Mouse (Mus musculus) testis, postnatal 10 days (tissue): ENCODE results near the gene Tbx3.

Source experiments
- DNase-seq: peaks from one replicate; pipeline ENCODE4 v3.0.0; 2021; ENCODE audit warnings: low spot score

Gene Tbx3

GRCm38 (mm10) chr5:119670566-119671108, at the start of gene Tbx3:
Gene Tbx3 (plus strand): TSS chr5:119670669.
- DNase-seq, result peak; percentile 85

GRCm38 (mm10) chr5:119622076-119622475, 48.4 kb upstream of the Tbx3 start:
- DNase-seq, result no peak

- no peak for DNase-seq
Measured at GRCm38 (mm10) chr5:119624554-119624953, 45.9 kb upstream of the Tbx3 start.

DNA sequence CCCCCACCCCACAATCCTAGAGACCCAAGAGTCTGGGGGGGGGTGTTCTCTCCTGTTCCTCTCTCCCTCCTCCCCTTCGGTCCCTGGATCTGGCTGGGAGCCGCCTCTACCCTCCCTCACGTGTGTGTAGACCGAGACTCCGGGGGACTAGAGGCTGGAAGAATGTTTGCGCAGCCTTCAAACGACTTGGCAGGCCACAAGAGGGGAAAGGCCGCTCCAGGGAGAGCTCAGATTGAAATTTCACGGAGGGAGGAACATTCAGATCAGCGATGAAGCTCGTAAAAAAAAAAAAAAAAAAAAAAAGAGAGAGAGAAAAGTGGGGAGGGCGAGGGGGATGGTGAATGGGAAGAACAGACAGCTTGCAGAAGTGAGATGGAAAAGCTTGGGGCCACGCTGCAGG, 44.9 kb upstream of the Tbx3 start:
- DNase-seq, result no peak

- no peak for DNase-seq
Measured at GRCm38 (mm10) chr5:119626154-119626553, 44.3 kb upstream of the Tbx3 start.

GRCm38 (mm10) chr5:119626662-119627061, 43.8 kb upstream of the Tbx3 start:
- peak; percentile 47 for DNase-seq

DNA sequence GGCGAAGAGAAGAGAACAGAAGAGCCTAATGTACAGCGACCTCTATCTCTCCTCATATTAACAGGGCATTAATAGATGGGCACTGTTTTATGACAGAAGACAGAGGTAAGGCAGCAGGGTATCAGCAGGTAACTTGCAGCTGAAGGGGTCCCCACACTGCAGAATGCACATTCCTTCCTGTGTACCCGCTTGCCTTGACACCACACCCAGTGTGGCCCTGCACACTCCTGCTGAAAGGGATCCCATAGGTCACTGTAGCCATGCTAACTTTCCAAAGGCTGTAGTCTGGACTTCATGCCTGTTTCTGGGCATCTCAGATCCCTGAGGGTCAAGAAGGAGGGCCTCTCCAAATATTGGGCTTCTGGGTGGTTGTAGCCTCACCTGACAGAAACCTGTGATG, 42.4 kb upstream of the Tbx3 start:
- no peak for DNase-seq

- DNase-seq, result no peak
Measured at GRCm38 (mm10) chr5:119628746-119629327, 41.6 kb upstream of the Tbx3 start.

DNA sequence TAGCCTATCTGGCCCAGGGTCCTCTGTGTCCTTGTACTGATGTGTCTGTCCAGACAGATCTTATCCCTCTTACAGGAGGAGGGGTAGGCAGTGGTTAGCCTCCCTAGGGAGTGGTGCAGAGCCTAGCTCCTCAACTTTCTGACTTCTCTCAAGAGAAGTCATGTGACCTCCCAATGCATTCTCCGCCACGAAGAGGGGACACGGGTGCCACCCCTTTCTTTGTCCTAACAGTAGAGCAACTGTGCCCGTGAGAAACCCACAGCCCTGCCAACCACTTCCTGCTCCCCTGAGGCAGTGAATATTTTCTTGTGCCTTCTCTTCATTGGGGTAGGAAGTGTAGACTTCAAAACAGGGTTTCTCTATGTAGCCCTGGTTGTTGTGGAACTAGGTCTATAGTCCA, 36.9 kb upstream of the Tbx3 start:
- DNase-seq, result no peak

DNA sequence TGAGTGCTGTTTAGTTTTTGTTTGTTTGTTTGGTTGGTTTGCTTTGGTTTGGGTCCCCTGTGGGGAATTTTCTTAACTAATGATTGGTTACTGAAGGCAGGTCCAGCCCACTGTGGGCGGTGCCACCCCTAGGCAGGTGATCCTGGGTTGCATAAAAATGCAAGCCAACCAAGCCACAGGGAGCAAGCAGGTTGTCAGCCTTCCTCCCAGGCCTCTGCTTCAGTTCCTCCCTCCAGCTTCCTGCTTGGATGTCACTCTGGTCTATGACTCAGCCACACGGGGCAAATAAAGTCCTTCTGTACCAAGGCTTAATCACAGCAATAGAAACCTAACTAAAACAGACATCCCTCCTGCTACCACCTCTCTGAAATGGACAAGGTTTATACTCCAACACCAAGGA, 35.6 kb upstream of the Tbx3 start:
- no peak for DNase-seq

GRCm38 (mm10) chr5:119638300-119638699, 32.2 kb upstream of the Tbx3 start:
- no peak for DNase-seq

- DNase-seq, result peak; percentile 54
Measured at GRCm38 (mm10) chr5:119641094-119641493, 29.4 kb upstream of the Tbx3 start.

DNA sequence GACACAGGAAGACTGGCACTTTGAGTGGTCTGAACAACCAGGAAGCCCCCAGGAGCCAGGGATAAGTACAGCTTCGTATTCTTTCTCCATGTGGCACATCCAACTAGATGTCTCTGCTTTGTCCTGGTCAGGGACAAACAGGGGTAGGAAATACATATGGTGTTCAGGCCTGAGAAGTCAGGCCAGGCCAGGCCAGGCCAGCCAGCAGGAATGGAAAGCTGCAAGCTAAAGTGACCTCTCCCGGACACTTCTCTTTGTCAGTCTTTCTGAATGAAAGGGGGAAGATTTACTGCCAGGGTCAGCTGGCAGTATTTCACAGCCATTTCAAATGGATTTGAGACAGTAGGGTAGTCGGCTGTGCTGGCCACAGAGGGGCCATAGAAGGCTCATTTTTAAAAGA, 28.8 kb upstream of the Tbx3 start:
- DNase-seq, result no peak

GRCm38 (mm10) chr5:119646965-119647364, 23.5 kb upstream of the Tbx3 start:
- DNase-seq, result no peak

- no peak for DNase-seq
Measured at GRCm38 (mm10) chr5:119651135-119651965, 19.1 kb upstream of the Tbx3 start.

- no peak for DNase-seq
Measured at GRCm38 (mm10) chr5:119656354-119656753, 14.1 kb upstream of the Tbx3 start.

DNA sequence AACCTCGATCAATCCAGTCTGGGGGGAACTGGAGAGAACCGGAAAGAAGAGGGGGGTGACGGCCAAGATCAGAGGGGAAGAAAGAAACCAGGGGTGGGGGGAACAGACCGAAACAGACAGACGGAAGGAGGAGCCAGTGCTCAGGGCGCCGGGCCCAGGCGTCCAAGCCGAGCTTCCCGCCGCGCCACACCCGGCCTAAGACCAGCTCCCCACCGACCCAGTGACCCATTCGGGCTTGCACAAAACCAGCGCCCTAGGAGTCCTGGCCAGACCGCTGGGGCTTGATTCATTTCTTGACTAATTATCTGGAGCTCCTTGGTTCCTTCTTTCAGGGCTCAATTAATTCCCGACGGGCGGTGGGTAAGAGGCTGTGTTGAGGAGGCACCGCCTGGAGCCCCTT, 13.6 kb upstream of the Tbx3 start:
- no peak for DNase-seq

GRCm38 (mm10) chr5:119657362-119657761, 13.1 kb upstream of the Tbx3 start:
- DNase-seq, result no peak

DNA sequence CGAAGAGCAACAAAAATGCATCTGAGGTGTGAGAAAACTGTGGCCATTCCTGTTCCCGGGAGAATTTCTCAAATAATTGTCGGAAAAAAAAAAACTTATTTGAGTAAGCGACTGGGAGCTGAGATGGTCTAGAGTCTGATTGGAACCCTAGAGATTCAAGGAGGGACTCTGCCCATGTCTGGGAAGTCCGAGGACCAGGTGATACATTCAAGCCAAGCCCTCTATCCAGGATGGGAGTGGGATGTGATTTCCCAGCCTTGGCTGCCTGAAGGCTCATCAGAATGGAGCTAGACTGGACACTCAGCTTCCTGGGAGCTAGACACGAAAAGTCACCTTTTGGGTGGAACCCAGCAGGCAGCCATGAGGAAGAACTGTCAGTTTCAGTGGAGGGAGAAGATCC, 12.7 kb upstream of the Tbx3 start:
- no peak for DNase-seq

DNA sequence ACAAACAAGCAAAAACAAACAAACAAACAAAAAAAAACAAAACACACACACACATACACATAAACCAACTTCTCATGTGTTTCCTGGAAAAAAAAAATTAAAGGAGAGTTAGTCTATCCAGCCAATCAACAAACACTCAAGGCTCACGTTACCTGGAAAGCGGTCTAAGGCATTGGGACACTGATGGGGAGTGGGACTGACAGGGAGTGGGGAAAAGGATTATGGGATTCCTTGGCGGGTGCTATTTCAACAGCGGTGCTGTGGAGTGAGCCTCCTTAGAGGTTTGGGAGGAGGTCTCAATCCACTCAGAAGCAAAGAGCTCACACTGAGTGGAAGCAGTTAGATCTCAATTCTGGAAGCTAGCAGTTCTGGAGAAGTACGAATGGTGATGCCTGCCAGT, 12.1 kb upstream of the Tbx3 start:
- DNase-seq, result no peak

DNA sequence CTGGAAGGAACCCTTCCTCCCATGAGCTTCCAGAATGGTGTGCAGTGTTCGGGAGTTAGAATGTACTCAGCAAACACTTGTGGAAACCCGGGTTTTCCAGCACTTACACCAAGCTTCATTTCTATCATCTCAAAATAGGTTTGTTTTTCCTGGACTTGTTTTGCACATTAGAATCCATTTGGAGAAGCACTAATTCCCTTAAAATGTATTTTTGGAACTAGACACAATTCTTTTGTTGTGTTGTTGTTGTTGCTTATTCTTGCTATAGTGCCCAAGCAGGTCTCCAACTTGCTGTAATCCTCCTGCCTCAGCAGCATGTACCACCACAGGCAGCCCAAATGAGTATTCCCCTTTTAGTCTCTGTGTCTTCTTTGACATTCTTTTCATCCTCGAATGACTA, 11.4 kb upstream of the Tbx3 start:
- no peak for DNase-seq

- DNase-seq, result no peak
Measured at GRCm38 (mm10) chr5:119660526-119661410, 9.7 kb upstream of the Tbx3 start.

DNA sequence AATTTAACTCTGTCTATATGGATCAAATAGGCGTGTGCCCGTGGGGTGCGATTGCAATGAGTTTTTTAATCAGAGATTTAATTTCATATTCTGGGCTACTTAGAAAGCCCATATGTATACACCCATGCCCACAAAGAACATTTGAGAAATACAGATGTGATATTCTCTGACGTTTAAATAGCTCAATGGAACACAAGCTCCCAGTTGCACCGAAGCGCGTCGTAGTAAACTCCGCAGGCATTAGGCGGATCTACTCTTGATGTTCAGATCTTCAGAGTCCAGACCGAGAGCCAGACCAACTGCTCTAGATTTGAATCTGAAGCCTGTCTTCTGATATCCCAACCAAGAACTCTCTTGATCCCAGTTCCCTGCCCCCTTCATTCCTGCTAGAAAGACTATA, 9.0 kb upstream of the Tbx3 start:
- no peak for DNase-seq
